Mouse (Mus musculus): ENCODE measurements around the gene Mgll.

GRCm38 (mm10) chr6:88838613-88839012 lies 114.4 kb downstream of the Mgll start:
- TF ChIP-seq CTCF (IDR thresholded peaks at IDR 0.05; ENCODE audit: borderline replicate concordance, insufficient read depth, low read length) (no peak), POLR2A (IDR thresholded peaks at IDR 0.05; ENCODE audit: low read depth, low read length) (no peak)
